Comparison of ENCODE assay signal across 8 mouse cellular contexts in genomic region chr16:94302274-94303202, GRCm38 (mm10). TPM values are rescaled to one million over a fixed set of nuclear protein-coding genes. Genes with fewer than 3 reads are reported as not detected.
DNase-seq lines count a peak whose midpoint lies in the region; ATAC-seq and TF ChIP-seq lines count a peak whose summit lies in the region.

No protein-coding gene starts in this region.

- DNase-seq in heart, adult 2 months: peak; percentile 36 to 44
- DNase-seq in heart, adult 8-10 months (ENCODE audit: low spot score): no peak
- DNase-seq in cerebellum, postnatal 25 days: peak; percentile 85 to 86
- DNase-seq in gastrocnemius, postnatal 10 days: peak; percentile 24
- DNase-seq in stomach, postnatal 0 days (ENCODE audit: low spot score): peak; percentile 79

- peak overlapping the region; percentile 33; the same call in 1 of the 2 replicates for H3K27ac ChIP-seq in heart, adult 2 months
- no peak overlapping the region; the same call in 1 of the 2 replicates for H3K27ac ChIP-seq in intestine, postnatal 0 days (ENCODE audit: low read depth, low read length)
- H3K27ac ChIP-seq in limb, embryonic 15.5 days: no peak overlapping the region
- peak overlapping the region; percentile 66 for H3K27ac ChIP-seq in midbrain, embryonic 13.5 days
- H3K27ac ChIP-seq in stomach, postnatal 0 days (replicated peaks): peak overlapping the region; percentile 65; the same call in 1 of the 2 replicates

- ATAC-seq in intestine, postnatal 0 days: peak; percentile 65
- ATAC-seq in limb, embryonic 15.5 days (ENCODE audit: insufficient number of reproducible peaks, low FRiP score, low TSS enrichment, low read depth): no peak
- ATAC-seq in midbrain, embryonic 13.5 days: peak; percentile 83
- peak; percentile 77 for ATAC-seq in stomach, postnatal 0 days (ENCODE audit: low FRiP score, low TSS enrichment)

- TF ChIP-seq CTCF in heart, adult 2 months (IDR thresholded peaks at IDR 0.05): peak; percentile 37
- peak; percentile 60 for TF ChIP-seq CTCF in intestine, postnatal 0 days (IDR thresholded peaks at IDR 0.05; ENCODE audit: low read depth)
- TF ChIP-seq CTCF in stomach, postnatal 0 days (IDR thresholded peaks at IDR 0.05; ENCODE audit: low read depth): peak; percentile 59

- no peak for TF ChIP-seq EP300 in heart, adult 2 months (IDR thresholded peaks at IDR 0.05; ENCODE audit: insufficient read depth, low read depth, low read length)
- TF ChIP-seq EP300 in stomach, postnatal 0 days (optimal IDR thresholded peaks at IDR 0.05): no peak

- 17% methylated on average over 30 of the region's 30 CpGs for WGBS in heart, adult 2 months
- 13% methylated on average over 30 of the region's 30 CpGs for WGBS in intestine, postnatal 0 days
- 4% methylated on average over 30 of the region's 30 CpGs for WGBS in limb, embryonic 15.5 days
- 8% methylated on average over 30 of the region's 30 CpGs for WGBS in midbrain, embryonic 13.5 days
- WGBS in stomach, postnatal 0 days: 7% methylated on average over 30 of the region's 30 CpGs

- no peaks in the 10 kb centered on the region for H3K36me3 ChIP-seq in heart, adult 2 months (ENCODE audit: control insufficient read depth, insufficient read depth, low read length)
- H3K36me3 ChIP-seq in intestine, postnatal 0 days (ENCODE audit: control insufficient read depth, insufficient read depth): no peaks in the 10 kb centered on the region
- H3K36me3 ChIP-seq in limb, embryonic 15.5 days: no peaks in the 10 kb centered on the region
- no peaks in the 10 kb centered on the region for H3K36me3 ChIP-seq in midbrain, embryonic 13.5 days
- H3K36me3 ChIP-seq in stomach, postnatal 0 days (ENCODE audit: control insufficient read depth, insufficient read depth, low read length): no peaks in the 10 kb centered on the region

- intact Hi-C loops in heart, adult 2 months (cut with DNase I): no loop called here

- H3K4me3 ChIP-seq in heart, adult 2 months: peak overlapping the region; percentile 40
- 0 out of 2 replicates have a peak overlapping the region, but pooled peaks have one; percentile 9 for H3K4me3 ChIP-seq in intestine, postnatal 0 days (ENCODE audit: low read depth, low read length)
- H3K4me3 ChIP-seq in limb, embryonic 15.5 days: peak overlapping the region; percentile 21
- H3K4me3 ChIP-seq in midbrain, embryonic 13.5 days (replicated peaks): peak overlapping the region; percentile 30
- H3K4me3 ChIP-seq in stomach, postnatal 0 days (ENCODE audit: low read depth, low read length): peak overlapping the region; percentile 13

- no peaks in the 10 kb centered on the region for H3K9me3 ChIP-seq in intestine, postnatal 0 days (ENCODE audit: control insufficient read depth)
- no peaks in the 10 kb centered on the region for H3K9me3 ChIP-seq in limb, embryonic 15.5 days
- peaks cover 6% of the 10 kb centered on the region for H3K9me3 ChIP-seq in midbrain, embryonic 13.5 days
- H3K9me3 ChIP-seq in stomach, postnatal 0 days (ENCODE audit: control insufficient read depth, low read length): no peaks in the 10 kb centered on the region

- peak overlapping the region; percentile 55 for H3K4me2 ChIP-seq in intestine, postnatal 0 days (replicated peaks; ENCODE audit: low read depth)
- peak overlapping the region; percentile 38 for H3K4me2 ChIP-seq in limb, embryonic 15.5 days
- H3K4me2 ChIP-seq in midbrain, embryonic 13.5 days (replicated peaks): peak overlapping the region; percentile 55
- peak overlapping the region; percentile 47 for H3K4me2 ChIP-seq in stomach, postnatal 0 days (replicated peaks; ENCODE audit: low read depth)

- H3K9ac ChIP-seq in heart, adult 2 months (ENCODE audit: low read depth, low read length): peak overlapping the region; percentile 45
- no peak overlapping the region for H3K9ac ChIP-seq in intestine, postnatal 0 days (ENCODE audit: low read depth, low read length)
- H3K9ac ChIP-seq in limb, embryonic 15.5 days: no peak overlapping the region; the same call in 1 of the 2 replicates
- H3K9ac ChIP-seq in midbrain, embryonic 13.5 days (replicated peaks): peak overlapping the region; percentile 64
- H3K9ac ChIP-seq in stomach, postnatal 0 days (ENCODE audit: low read length): peak overlapping the region; percentile 41

- no peaks in the 10 kb centered on the region for H3K79me2 ChIP-seq in heart, adult 2 months (replicated peaks; ENCODE audit: control insufficient read depth, insufficient read depth, low read length)

- peaks cover 2% of the 10 kb centered on the region; the same call in 1 of the 2 replicates for H3K4me1 ChIP-seq in heart, adult 2 months (ENCODE audit: control insufficient read depth, insufficient read depth, low read length)
- H3K4me1 ChIP-seq in intestine, postnatal 0 days (replicated peaks; ENCODE audit: control insufficient read depth, insufficient read depth, low read length): no peaks in the 10 kb centered on the region; the same call in 1 of the 2 replicates
- peaks cover 13% of the 10 kb centered on the region for H3K4me1 ChIP-seq in limb, embryonic 15.5 days
- peaks cover 17% of the 10 kb centered on the region for H3K4me1 ChIP-seq in midbrain, embryonic 13.5 days (replicated peaks)
- no peaks in the 10 kb centered on the region for H3K4me1 ChIP-seq in stomach, postnatal 0 days (replicated peaks; ENCODE audit: control insufficient read depth, insufficient read depth)

- H3K27me3 ChIP-seq in heart, adult 2 months (ENCODE audit: control insufficient read depth, insufficient read depth, low read length): no peaks in the 10 kb centered on the region
- no peaks in the 10 kb centered on the region for H3K27me3 ChIP-seq in intestine, postnatal 0 days (replicated peaks; ENCODE audit: control insufficient read depth, insufficient read depth, low read length)
- peaks cover 8% of the 10 kb centered on the region; the same call in 1 of the 2 replicates for H3K27me3 ChIP-seq in limb, embryonic 15.5 days
- peaks cover 11% of the 10 kb centered on the region; the same call in 1 of the 2 replicates for H3K27me3 ChIP-seq in midbrain, embryonic 13.5 days
- no peaks in the 10 kb centered on the region for H3K27me3 ChIP-seq in stomach, postnatal 0 days (ENCODE audit: control insufficient read depth, insufficient read depth, low read length)

- no peak for TF ChIP-seq POLR2A in heart, adult 2 months (IDR thresholded peaks at IDR 0.05; ENCODE audit: insufficient read depth, low read depth, low read length)

RNA-seq across cellular contexts. Expression of gene Hlcs, which starts 10.8 kb away (rescaled TPM):
- total RNA-seq in heart, adult 2 months (2021): 1 to 10 TPM; 5.4 to 5.5 TPM
- 4.3 and 4.4 TPM in 2 replicates for polyA plus RNA-seq in heart, adult 2 months (2012; rRNA removed)
- 10 to 100 TPM in 2 of 4 experiments, 1 to 10 TPM in 2; 6.1 to 10.7 (median 8.9) TPM for total RNA-seq in heart, adult 8-10 months (2022)
- total RNA-seq in gastrocnemius, postnatal 10 days (2021): 1 to 10 TPM; 7.0 to 7.7 TPM
- 2.8 and 3.6 TPM in 2 replicates for polyA plus RNA-seq in intestine, postnatal 0 days (2015; fragmentation: Nextera tagmentation; extraction: Ambion mirVana)
- polyA plus RNA-seq in limb, embryonic 15.5 days (2015; fragmentation: Nextera tagmentation; extraction: Ambion mirVana): 7.8 and 8.5 TPM in 2 replicates
- polyA plus RNA-seq in midbrain, embryonic 13.5 days (2015; fragmentation: Nextera tagmentation; extraction: Ambion mirVana): 9.2 and 9.8 TPM in 2 replicates
- polyA plus RNA-seq in stomach, postnatal 0 days (2015; fragmentation: Nextera tagmentation; extraction: Ambion mirVana): 7.0 TPM in 2 replicates

RNA-seq across cellular contexts. Expression of gene Ripply3, which starts 25.7 kb away (rescaled TPM):
- total RNA-seq in heart, adult 2 months (2021): 1 to 10 TPM; 3.9 to 5.1 TPM
- polyA plus RNA-seq in heart, adult 2 months (2012; rRNA removed): 2.9 and 5.1 TPM in 2 replicates
- 1 to 10 TPM; 4.1 to 4.5 (median 4.3) TPM for total RNA-seq in heart, adult 8-10 months (2022)
- 1 to 10 TPM; 1.9 to 3.4 TPM for total RNA-seq in gastrocnemius, postnatal 10 days (2021)
- 2.7 and 3.1 TPM in 2 replicates for polyA plus RNA-seq in intestine, postnatal 0 days (2015; fragmentation: Nextera tagmentation; extraction: Ambion mirVana)
- 4.8 and 6.5 TPM in 2 replicates for polyA plus RNA-seq in limb, embryonic 15.5 days (2015; fragmentation: Nextera tagmentation; extraction: Ambion mirVana)
- polyA plus RNA-seq in midbrain, embryonic 13.5 days (2015; fragmentation: Nextera tagmentation; extraction: Ambion mirVana): 1.2 and 1.3 TPM in 2 replicates
- 9.7 and 10.0 TPM in 2 replicates for polyA plus RNA-seq in stomach, postnatal 0 days (2015; fragmentation: Nextera tagmentation; extraction: Ambion mirVana)

Comparison
In these comparisons a context has a peak if more than half of its experiments do, and no peak if none do; other contexts are left out.
1. H3K27ac ChIP-seq: peak in heart, adult 2 months (single experiment), midbrain, embryonic 13.5 days (single experiment) and stomach, postnatal 0 days (single experiment); none in intestine, postnatal 0 days (single experiment) and limb, embryonic 15.5 days (single experiment).
2. H3K9ac ChIP-seq: peak in heart, adult 2 months (single experiment), midbrain, embryonic 13.5 days (single experiment) and stomach, postnatal 0 days (single experiment); none in intestine, postnatal 0 days (single experiment) and limb, embryonic 15.5 days (single experiment).
3. Peak in every context shown above with its lines, with median percentiles within 50 percentile points of each other: H3K4me3 ChIP-seq, CTCF ChIP-seq and H3K4me2 ChIP-seq.